Mouse (Mus musculus): Measurements from ENCODE around the gene Olfr370. TPM values are rescaled to one million over a fixed set of nuclear protein-coding genes. Genes with fewer than 3 reads are reported as not detected.

Gene Olfr370
- total and polyA plus RNA-seq, 3 experiments: not detected

- peaks cover 31 to 63% of the 10 kb centered on the region in 2 experiments for H3K4me1 ChIP-seq (ENCODE audit: control insufficient read depth in 1 of 2, insufficient read depth in 2 of 2)
- H3K27ac ChIP-seq (ENCODE audit: insufficient read depth, low read depth): peak overlapping the region; percentile 90
- in situ Hi-C loops (cut with MboI; ENCODE audit: low pct_ligation_motif_present, low pct_unique_long_range_greater_than_20kb, low sequenced_read_pairs) (no loop called here), dilution Hi-C loops (cut with MboI; ENCODE audit: extremely low pct_ligation_motif_present, extremely low pct_unique_long_range_greater_than_20kb, low sequenced_read_pairs) (no loop called here)
- H3K4me3 ChIP-seq (replicated peaks in 1 of 3; ENCODE audit: low read depth in 2 of 3, low read length in 2 of 3, poor library complexity in 1 of 3): peak overlapping the region; percentile 28 to 51 (median 49)
- H3K4me2 ChIP-seq (ENCODE audit: insufficient read depth, low read depth, poor library complexity, severe bottlenecking): peak overlapping the region; percentile 93
- peak overlapping the region; percentile 55 for H3K9ac ChIP-seq (ENCODE audit: insufficient read depth, low read depth)
- peak; percentile 88 for DNase-seq (ENCODE audit: extremely low read depth)
- H3K9me3 ChIP-seq (replicated peaks; ENCODE audit: low read length): no peaks in the 10 kb centered on the region
- TF ChIP-seq CTCF (conservative IDR thresholded peaks at IDR 0.05 in 1 of 2, IDR thresholded peaks at IDR 0.05 in 1 of 2; ENCODE audit: low read depth in 2 of 2, low read length in 2 of 2) (peak in 1 of 2 experiments; percentile 45; a peak in 2 of 4 replicates), PAX5 (IDR thresholded peaks at IDR 0.05; ENCODE audit: low read length) (no peak), KAT2A (IDR thresholded peaks at IDR 0.05; ENCODE audit: insufficient replicate concordance, low read length) (no peak), GABPA (IDR thresholded peaks at IDR 0.05; ENCODE audit: insufficient replicate concordance, low read depth, low read length) (no peak), JUN (IDR thresholded peaks at IDR 0.05; ENCODE audit: insufficient read depth, low read depth, low read length) (no peak), TCF12 (IDR thresholded peaks at IDR 0.05; ENCODE audit: low read depth, low read length) (peak; percentile 71; the same call in 1 of the 2 replicates), NELFE (IDR thresholded peaks at IDR 0.05; ENCODE audit: low read depth, low read length) (no peak), EP300 (IDR thresholded peaks at IDR 0.05; ENCODE audit: low read length) (0 out of 2 replicates have a peak, but pooled peaks have one; percentile 38), HCFC1 (IDR thresholded peaks at IDR 0.05; ENCODE audit: low read depth, low read length) (no peak; the same call in 1 of the 2 replicates), MEF2A (IDR thresholded peaks at IDR 0.05; ENCODE audit: borderline replicate concordance, low read depth, low read length) (peak; percentile 50; the same call in 1 of the 2 replicates), CHD2 (IDR thresholded peaks at IDR 0.05; ENCODE audit: low read length) (no peak), E2F4 (IDR thresholded peaks at IDR 0.05; ENCODE audit: insufficient replicate concordance, low read depth, low read length) (no peak), TBP (conservative IDR thresholded peaks at IDR 0.05; ENCODE audit: low read depth, low read length) (peak; percentile 59; the same call in 1 of the 2 replicates), POLR2A (IDR thresholded peaks at IDR 0.05; ENCODE audit: low read depth, low read length) (peak; percentile 55; the same call in 1 of the 2 replicates), ELF1 (IDR thresholded peaks at IDR 0.05; ENCODE audit: low read depth, low read length) (peak; percentile 93), SIN3A (IDR thresholded peaks at IDR 0.05; ENCODE audit: low read length) (peak; percentile 92), ETS1 (conservative IDR thresholded peaks at IDR 0.05; ENCODE audit: low read depth, low read length) (peak; percentile 84), SMC3 (IDR thresholded peaks at IDR 0.05; ENCODE audit: low read depth, low read length) (peak; percentile 16), MXI1 (IDR thresholded peaks at IDR 0.05; ENCODE audit: low read depth, low read length) (peak; percentile 24; the same call in 1 of the 2 replicates)
- H3K27me3 ChIP-seq (replicated peaks): no peaks in the 10 kb centered on the region
- H3K79me2 ChIP-seq (replicated peaks; ENCODE audit: control insufficient read depth, extremely low read depth, insufficient read depth, poor library complexity, severe bottlenecking): peaks cover 18% of the 10 kb centered on the region
- peaks cover 27 to 76% of the 10 kb centered on the region in 2 experiments for H3K36me3 ChIP-seq (replicated peaks in 1 of 2; ENCODE audit: control insufficient read depth in 1 of 2, insufficient read depth in 1 of 2, low read length in 1 of 2)
Measured at GRCm38 (mm10) chr8:83573140-83573875, 37.7 kb downstream of the Olfr370 start.

Data from CH12.LX (cell line).